Mouse (Mus musculus) neutrophil, adult 5-6 weeks (primary cell): ENCODE measurements around the gene Tnr. TPM values are rescaled to one million over a fixed set of nuclear protein-coding genes. Genes with fewer than 3 reads are reported as not detected.

ENCODE experiments used
- ATAC-seq: fragments of 151-379, 151-347 bp; 2 replicates; pipeline ENCODE4 v1.8.0; 2017; ENCODE audit warnings: mild to moderate bottlenecking, moderate TSS enrichment; ENCODE audit not compliant: insufficient number of reproducible peaks, poor library complexity, low FRiP score, severe bottlenecking; ENCODE audit errors: extremely low read depth
- total RNA-seq: library from RNA; stranded (forward); fragments of 200-1000 nt; gene quantifications from 2 replicates; pipeline ENCODE4 v1.2.3, GENCODE M21; 2017

The Tnr gene
- total RNA-seq, 1 experiment from 2014 or later: 0.23 TPM

- ATAC-seq: no peak
Measured at GRCm38 (mm10) chr1:159816614-159817371, 293.2 kb downstream of the Tnr start.

DNA sequence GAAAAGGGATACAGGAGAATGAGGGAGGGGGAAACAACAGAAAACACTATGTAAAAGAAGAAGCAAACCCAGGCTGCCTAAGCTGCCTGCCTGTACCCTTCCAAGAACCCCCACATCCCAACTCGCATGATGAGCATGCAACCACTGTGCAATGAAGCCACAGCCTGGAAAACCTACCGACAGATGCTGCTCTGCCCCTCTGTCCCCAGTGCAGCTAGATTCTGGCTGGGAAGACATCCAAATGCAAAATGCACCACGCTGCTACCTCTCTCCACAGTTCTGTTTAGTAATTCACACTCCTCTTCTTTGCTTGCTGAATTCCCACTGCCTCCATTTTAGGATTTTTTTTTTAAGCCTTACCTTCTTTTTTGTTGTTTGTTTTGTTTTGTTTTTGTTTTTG lies 295.9 kb downstream of the Tnr start:
- no peak for ATAC-seq

GRCm38 (mm10) chr1:159822416-159822815 lies 298.8 kb downstream of the Tnr start:
- no peak for ATAC-seq

DNA sequence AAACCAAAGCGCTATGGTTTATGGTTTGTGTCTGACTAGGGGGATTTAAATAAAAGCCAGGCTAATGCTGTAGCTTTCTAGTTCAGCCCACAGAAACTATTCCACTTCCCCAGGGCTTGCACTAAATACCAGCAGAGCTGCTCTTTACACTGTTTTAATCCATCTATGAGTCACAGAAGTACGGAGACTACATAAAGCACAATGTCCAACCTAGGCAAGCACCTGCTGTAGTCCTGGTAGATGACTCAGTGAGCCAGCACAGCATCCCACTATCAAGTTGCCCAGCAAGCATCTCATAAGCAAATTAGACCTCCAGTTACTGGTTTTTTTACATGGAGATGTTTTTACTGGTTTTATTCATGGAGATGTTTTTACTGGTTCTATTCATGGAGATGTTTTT lies 305.0 kb downstream of the Tnr start:
- no peak for ATAC-seq

DNA sequence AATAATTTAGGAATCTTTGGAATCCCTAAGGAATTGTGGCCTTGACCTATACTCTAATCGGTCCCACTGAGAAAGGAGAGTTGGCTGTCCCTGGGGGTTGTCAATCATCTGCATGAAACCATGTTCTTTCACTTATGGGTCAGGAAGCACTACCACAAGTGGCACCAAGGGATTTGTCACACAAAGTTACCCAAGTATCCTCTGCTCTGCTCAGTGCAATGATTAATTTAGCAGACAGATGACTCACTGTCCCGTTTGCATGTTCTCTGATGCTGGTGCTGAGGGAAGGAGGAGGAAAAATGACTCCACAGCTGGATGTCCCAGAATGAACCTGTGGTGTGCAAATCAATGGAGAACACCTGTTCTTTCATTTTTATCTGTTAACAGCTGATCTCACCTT lies 309.6 kb downstream of the Tnr start:
- no peak for ATAC-seq

GRCm38 (mm10) chr1:159833646-159834338 lies 310.2 kb downstream of the Tnr start:
- ATAC-seq: no peak

GRCm38 (mm10) chr1:159835126-159835525 lies 311.6 kb downstream of the Tnr start:
- ATAC-seq: no peak

DNA sequence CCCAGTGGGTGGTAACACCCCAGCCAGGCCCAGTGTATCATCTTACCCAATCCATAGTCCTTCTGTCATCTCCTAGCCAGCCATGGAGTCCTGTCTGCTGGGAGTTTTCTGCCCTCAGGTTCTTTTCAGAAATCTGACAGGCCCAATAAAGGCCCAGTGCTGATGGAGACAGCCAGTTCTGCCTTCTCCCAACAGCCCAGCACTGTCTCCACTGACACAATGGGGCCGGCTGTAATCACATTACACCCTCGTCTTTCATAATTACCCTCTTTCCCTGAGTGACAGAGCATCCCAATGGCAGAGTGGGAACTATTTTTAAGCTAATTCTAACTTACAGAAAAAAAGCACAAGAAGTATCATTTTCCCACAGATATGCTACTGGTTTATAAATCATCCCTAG lies 316.8 kb downstream of the Tnr start:
- ATAC-seq: no peak

DNA sequence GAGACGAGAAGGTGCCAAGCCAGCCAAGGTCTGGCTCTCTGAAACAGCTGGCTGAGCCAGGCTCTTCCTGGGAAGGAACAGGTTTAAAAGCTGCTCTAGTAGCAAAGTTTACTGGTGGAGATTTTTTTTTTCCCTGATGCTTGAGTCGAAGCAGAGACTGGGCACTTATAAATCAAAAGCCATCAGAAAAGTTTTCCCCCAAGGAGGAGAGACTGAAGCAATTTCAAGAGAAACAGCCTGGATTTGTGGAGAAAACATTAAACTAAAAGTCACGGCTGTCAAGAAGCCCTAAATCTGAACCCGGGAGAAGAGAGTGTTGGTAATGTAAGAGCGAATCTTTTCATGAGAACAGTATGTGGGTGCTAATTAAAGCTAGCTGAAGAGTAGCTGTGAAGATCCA lies 319.3 kb downstream of the Tnr start:
- ATAC-seq: no peak

- no peak for ATAC-seq
Measured at GRCm38 (mm10) chr1:159852088-159852487, 328.5 kb downstream of the Tnr start.

GRCm38 (mm10) chr1:159854261-159854660 lies 330.7 kb downstream of the Tnr start:
- ATAC-seq: no peak

- no peak for ATAC-seq
Measured at GRCm38 (mm10) chr1:159861782-159862474, 338.4 kb downstream of the Tnr start.

GRCm38 (mm10) chr1:159865696-159866095 lies 342.1 kb downstream of the Tnr start:
- no peak for ATAC-seq

DNA sequence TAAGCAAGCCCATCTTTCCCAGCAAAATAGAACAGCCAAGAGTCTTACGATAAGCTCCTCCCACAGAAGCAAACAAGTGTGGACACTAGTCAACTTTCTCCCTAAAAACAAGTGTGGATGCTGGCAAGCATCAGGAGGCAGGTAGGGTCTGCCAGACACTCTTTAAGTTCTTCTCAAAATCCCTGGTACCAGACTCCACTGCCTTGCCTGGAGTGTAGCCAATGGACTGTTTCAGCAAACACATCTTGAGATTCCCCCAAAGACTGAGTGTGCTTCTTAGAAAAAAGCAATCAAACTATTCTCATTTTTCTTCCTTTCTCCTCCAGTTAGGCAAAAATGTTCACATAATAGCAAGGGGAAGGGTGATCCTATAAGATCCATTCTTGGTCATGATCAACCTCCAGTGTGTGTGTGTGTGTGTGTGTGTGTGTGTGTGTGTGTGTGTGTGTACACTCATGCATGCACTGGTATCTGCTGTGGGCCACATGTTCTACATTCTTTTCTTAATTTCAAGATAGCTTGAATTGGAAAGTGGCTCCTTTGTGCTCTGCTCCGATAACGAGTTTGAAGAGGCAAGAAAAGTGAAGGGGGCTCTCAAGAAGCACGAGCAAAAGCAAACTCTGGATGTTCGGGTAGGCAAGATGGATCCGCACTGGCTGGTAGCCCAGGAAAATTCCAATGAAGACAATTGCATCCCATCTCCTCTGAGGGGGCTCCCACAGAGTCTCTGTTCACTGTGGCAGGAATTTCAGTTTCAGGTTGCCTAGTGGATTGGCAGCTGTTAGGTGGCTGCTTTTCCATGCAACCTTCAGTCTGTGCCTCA lies 346.3 kb downstream of the Tnr start:
- no peak for ATAC-seq

DNA sequence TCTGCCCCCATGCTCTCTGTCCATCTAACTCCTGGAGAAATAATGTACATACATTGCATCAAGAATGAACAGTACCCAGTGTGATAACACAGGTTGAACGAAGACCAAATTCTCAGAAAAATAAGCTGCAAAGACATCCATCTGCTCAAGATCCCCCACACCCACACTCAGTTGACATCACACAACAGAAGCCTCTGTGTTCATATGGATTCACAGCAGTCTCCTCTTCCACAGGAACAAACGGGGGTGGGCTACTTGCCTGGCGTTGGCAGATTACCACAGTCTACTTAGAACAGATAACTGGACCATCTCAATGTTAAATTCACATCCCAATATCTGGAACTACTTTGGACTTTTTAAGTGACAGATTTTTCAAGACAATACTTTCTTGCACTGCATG lies 349.3 kb downstream of the Tnr start:
- no peak for ATAC-seq

DNA sequence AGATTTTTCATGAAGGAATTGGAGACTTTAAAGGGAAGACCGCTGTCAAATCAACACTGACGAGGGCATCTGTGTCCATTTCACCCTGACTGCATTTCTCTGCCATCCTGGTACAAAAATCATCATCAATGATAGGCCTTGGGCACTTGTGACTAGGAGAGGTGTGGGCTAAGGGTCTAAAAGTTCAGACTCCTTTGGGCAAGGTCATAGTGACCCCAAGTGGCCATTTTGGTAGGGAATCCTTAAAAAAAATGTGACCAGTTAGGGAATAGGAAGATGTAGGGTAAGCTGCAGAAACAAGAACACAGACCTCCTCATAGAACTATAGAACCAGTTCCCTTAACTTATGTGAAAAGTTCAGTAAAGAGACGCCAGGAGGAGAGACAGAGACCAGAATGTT lies 355.1 kb downstream of the Tnr start:
- no peak for ATAC-seq

DNA sequence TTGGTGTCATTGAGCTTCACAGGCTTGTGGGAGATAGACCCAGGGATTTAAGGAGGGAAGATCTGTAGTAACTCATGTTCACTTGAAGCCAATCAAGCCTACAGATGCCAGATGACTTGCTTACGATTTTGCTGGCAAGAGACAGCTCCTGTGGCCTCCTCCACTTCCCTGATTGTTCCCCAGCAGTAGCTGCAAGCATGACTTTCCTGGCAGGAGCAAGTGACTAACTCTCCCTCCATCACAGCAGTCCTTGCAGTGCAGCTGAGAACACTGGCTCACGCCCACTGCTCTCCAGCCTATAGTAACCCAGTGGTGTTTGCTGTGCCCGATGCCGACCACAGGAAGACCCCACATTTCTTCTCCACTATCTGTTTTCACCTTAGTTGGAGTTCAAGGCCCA lies 356.3 kb downstream of the Tnr start:
- ATAC-seq: no peak

- ATAC-seq: no peak
Measured at GRCm38 (mm10) chr1:159885476-159885875, 361.9 kb downstream of the Tnr start.

DNA sequence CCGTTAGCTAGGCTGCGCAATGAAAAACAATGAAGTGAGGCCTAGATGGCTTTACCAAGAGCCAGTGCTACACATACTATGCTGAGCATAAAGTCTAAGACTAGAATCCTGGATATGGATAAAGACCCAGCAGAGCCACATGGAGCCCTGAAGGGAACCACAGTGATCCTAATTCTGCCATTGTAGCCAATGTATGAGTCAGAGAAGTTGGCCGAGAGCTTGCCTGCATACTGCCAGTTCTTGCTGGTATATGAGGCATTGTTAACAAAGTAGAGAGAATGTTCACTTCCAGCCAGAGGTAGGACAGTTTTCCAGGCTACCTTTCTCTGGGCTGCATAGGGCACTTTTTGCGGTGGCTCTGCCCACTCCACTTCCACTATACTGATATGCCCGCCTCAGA lies 365.0 kb downstream of the Tnr start:
- ATAC-seq: no peak
